Mouse (Mus musculus) kidney, embryonic 15.5 days (tissue): Measurements from ENCODE around the gene Grik1. TPM values are rescaled to one million over a fixed set of nuclear protein-coding genes. Genes with fewer than 3 reads are reported as not detected.

ENCODE experiments used
- ATAC-seq: fragments of 200-750 bp; cut with Nextera tagmentation; replicated peaks from 2 replicates; pipeline ENCODE4 v1.8.0; 2017; ENCODE audit warnings: moderate TSS enrichment; ENCODE audit not compliant: low FRiP score
- H3K27ac ChIP-seq: fragments of 300-500 bp; sonication (generic); 2 replicates; pipeline ENCODE4 v1.5.1; 2015; ENCODE audit warnings: mild to moderate bottlenecking, inconsistent platforms
- H3K27me3 ChIP-seq: fragments of 300-500 bp; sonication (generic); 2 replicates; pipeline ENCODE4 v1.6.1; 2015; ENCODE audit warnings: inconsistent platforms
- H3K36me3 ChIP-seq: fragments of 300-500 bp; sonication (generic); 2 replicates; pipeline ENCODE4 v1.6.1; 2015; ENCODE audit warnings: inconsistent platforms
- H3K4me1 ChIP-seq: fragments of 300-500 bp; sonication (generic); 2 replicates; pipeline ENCODE4 v1.6.1; 2015; ENCODE audit warnings: inconsistent platforms
- H3K4me2 ChIP-seq: fragments of 300-500 bp; sonication (generic); 2 replicates; pipeline ENCODE4 v1.6.1; 2015; ENCODE audit warnings: moderate library complexity, mild to moderate bottlenecking, inconsistent platforms
- H3K4me3 ChIP-seq: fragments of 300-500 bp; sonication (generic); replicated peaks from 2 replicates; pipeline ENCODE4 v1.5.1; 2015; ENCODE audit warnings: mild to moderate bottlenecking, inconsistent platforms
- H3K9ac ChIP-seq: fragments of 300-500 bp; sonication (generic); 2 replicates; pipeline ENCODE4 v1.6.1; 2015; ENCODE audit warnings: mild to moderate bottlenecking, inconsistent platforms
- H3K9me3 ChIP-seq: fragments of 300-500 bp; sonication (generic); replicated peaks from 2 replicates; pipeline ENCODE4 v1.6.1; 2016; ENCODE audit warnings: inconsistent platforms
- WGBS: fragments of 180-500 bp; shearing (Covaris S2); methylation state at CpG from one replicate; pipeline ENCODE4 v1.1.7; 2015; ENCODE audit warnings: mixed read lengths; 5-methylcytosine and 5-hydroxymethylcytosine counted together
- polyA plus RNA-seq: library from polyadenylated mRNA; unstranded; fragments of >200 nt; fragmentation: Nextera tagmentation; extraction: Ambion mirVana; gene quantifications from 2 replicates; pipeline ENCODE4 v1.2.1, GENCODE M21; 2015

The Grik1 gene
- polyA plus RNA-seq, 1 experiment from 2014 or later, result 1.6 TPM

DNA sequence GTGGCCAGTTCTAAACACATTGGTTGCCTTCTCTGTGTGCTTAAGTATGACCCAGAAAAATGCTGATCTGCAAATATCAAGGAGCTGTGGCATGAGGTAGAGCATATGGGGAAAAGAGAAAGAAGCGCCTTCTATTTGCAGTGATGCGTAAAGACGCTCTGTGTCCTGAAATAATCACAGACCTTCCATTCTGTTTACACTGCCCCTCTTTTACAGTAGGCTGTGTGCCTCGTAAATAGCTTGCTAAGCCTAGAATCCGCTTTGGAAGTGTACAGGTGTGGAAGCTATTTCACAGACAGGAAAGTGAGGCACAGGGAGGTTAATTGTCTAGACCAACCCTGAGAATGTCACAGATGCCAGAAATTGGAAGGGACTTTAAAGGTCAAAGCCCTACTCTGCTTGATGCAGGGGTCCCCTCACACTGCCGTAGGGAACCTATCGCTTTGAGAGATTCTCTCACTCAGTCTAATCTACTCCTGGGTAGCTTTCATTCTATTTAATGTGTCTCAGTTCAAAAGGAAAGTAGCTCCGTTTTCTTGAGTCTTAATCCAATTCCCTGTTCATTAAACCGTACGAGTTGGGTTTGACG is 251.5 kb downstream of the Grik1 start:
- 80% methylated on average over 11 of the region's 11 CpGs for WGBS
- Histone ChIP-seq H3K4me3 (no peak overlapping the region), H3K4me2 (no peak overlapping the region), H3K27me3 (no peaks in the 10 kb centered on the region), H3K27ac (no peak overlapping the region), H3K9me3 (no peaks in the 10 kb centered on the region), H3K9ac (no peak overlapping the region), H3K36me3 (no peaks in the 10 kb centered on the region), H3K4me1 (no peaks in the 10 kb centered on the region)
- no peak for ATAC-seq

DNA sequence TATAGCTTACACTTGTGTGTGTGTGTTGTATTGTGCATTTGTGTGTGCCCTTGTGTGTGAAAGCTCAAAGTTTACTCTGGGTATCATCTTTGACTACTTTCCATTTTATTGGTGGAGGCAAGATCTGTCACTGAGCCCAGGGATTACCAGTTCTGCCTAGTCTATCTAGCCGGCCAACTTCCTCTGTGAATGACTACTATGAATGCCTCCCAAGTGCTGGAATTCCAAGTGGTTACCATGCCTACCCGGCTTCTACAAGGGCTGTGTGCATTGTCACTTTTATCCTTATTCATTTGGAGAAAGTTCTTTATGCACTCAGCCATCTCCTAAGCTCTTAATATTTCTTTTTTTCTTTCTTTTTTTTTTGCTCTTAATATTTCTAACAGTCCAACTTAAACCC is 301.3 kb downstream of the Grik1 start:
- no peaks in the 10 kb centered on the region for H3K9me3 ChIP-seq

GRCm38 (mm10) chr16:87984201-87984870 is 305.7 kb downstream of the Grik1 start:
- H3K4me1 ChIP-seq, result no peaks in the 10 kb centered on the region
- ATAC-seq, result no peak

More for the DNA sequence above, 301.3 kb downstream of the Grik1 start:
- no peak overlapping the region for H3K9ac ChIP-seq
- no peak for ATAC-seq
- no peaks in the 10 kb centered on the region for H3K36me3 ChIP-seq
- H3K27me3 ChIP-seq, result no peaks in the 10 kb centered on the region
- 73% methylated on average over 2 of the region's 2 CpGs for WGBS
- no peak overlapping the region for H3K4me2 ChIP-seq
- no peak overlapping the region for H3K4me3 ChIP-seq
- no peaks in the 10 kb centered on the region for H3K4me1 ChIP-seq
- H3K27ac ChIP-seq, result no peak overlapping the region

GRCm38 (mm10) chr16:87974076-87974443 is 316.0 kb downstream of the Grik1 start:
- Histone ChIP-seq H3K4me1 (no peaks in the 10 kb centered on the region), H3K36me3 (no peaks in the 10 kb centered on the region), H3K9ac (no peak overlapping the region), H3K4me3 (no peak overlapping the region), H3K9me3 (no peaks in the 10 kb centered on the region), H3K27ac (no peak overlapping the region), H3K27me3 (no peaks in the 10 kb centered on the region), H3K4me2 (no peak overlapping the region)
- 78% methylated on average over 3 of the region's 3 CpGs for WGBS
- ATAC-seq, result no peak

More at GRCm38 (mm10) chr16:87984201-87984870, 305.7 kb downstream of the Grik1 start:
- H3K27me3 ChIP-seq, result no peaks in the 10 kb centered on the region
- H3K9ac ChIP-seq, result no peak overlapping the region
- H3K9me3 ChIP-seq, result no peaks in the 10 kb centered on the region
- no peaks in the 10 kb centered on the region for H3K36me3 ChIP-seq
- no peak overlapping the region for H3K4me2 ChIP-seq
- no peak overlapping the region for H3K4me3 ChIP-seq
- H3K27ac ChIP-seq, result no peak overlapping the region

DNA sequence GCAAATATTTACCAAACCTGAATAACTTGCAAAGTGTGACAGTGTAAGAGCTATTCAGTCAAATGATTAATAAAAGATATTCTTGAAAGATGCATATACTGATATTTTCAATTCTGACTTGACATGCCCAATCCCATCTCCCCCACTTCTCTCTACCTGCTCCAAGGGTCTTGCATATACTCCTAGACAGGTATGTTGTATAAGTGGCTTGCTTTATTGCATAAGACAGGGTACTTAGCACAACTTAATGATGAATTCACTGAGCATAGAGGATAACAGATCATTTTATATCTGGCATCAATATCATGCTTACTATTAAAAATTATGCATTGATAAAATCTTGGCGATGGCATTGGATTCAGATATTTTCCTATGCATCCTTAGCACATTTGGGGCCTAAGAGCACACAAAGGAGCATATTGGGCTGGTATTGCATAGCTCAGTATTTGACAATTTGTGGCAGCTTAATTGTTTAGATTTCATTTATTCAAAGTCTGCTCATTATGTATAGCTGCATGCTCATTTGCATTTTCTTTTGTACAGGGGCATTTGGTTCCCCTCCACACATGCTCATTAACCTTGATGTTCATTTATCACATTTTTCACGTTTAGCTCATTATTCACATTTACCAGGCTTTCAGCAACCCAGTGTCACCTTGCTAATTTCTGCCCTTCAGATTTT is 316.5 kb downstream of the Grik1 start:
- 83% methylated on average over 2 of the region's 2 CpGs for WGBS
- Histone ChIP-seq H3K27me3 (no peaks in the 10 kb centered on the region), H3K4me1 (no peaks in the 10 kb centered on the region)

DNA sequence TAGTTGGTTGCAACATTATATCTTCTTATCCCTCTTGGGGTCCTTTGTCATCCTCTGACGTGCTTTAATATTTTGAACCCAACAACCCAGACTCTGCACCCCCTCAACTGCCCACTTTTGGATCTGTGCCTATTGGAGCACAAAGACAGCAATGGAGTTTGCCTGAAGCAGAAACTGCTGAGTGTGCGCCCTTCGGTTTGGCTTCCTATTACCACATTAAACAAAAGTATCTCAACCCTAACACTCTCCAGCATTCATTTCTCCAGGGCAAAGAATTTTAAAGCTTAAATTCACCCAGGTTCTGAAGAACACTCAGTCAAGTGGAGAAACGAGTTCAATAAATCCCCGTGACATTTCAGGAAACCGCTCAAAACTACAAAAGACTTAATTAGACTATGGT is 318.2 kb downstream of the Grik1 start:
- Histone ChIP-seq H3K4me2 (no peak overlapping the region), H3K27me3 (no peaks in the 10 kb centered on the region), H3K36me3 (no peaks in the 10 kb centered on the region), H3K4me3 (no peak overlapping the region), H3K27ac (no peak overlapping the region), H3K4me1 (no peaks in the 10 kb centered on the region), H3K9ac (no peak overlapping the region), H3K9me3 (no peaks in the 10 kb centered on the region)
- ATAC-seq, result no peak
- 65% methylated on average over 6 of the region's 6 CpGs for WGBS

More for the DNA sequence above, 316.5 kb downstream of the Grik1 start:
- no peaks in the 10 kb centered on the region for H3K36me3 ChIP-seq
- no peak overlapping the region for H3K9ac ChIP-seq
- no peak for ATAC-seq
- H3K4me2 ChIP-seq, result no peak overlapping the region
- H3K27ac ChIP-seq, result no peak overlapping the region
- no peak overlapping the region for H3K4me3 ChIP-seq
- H3K9me3 ChIP-seq, result no peaks in the 10 kb centered on the region

DNA sequence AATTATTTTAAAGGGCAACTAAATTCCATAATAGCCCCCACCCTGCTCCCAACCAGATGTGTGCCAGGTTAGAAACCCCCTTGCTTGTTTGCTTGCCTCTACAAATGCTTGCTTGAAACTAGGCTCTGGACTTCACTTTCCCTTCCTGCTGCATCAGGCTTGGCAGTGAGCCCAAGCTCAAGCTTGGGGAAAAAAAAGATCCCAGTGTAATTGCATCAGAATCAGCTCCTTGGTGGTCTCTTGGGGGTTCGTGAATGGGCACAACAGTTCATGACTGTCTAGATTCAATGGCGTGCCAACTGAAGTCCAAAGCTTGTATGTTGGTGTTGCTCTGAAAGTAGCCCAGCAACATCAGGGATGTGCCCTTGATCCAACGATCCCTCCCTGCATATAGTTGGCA is 320.1 kb downstream of the Grik1 start:
- Histone ChIP-seq H3K36me3 (no peaks in the 10 kb centered on the region), H3K4me2 (no peak overlapping the region), H3K9ac (no peak overlapping the region), H3K27ac (no peak overlapping the region), H3K27me3 (no peaks in the 10 kb centered on the region), H3K9me3 (no peaks in the 10 kb centered on the region), H3K4me1 (no peaks in the 10 kb centered on the region), H3K4me3 (no peak overlapping the region)
- ATAC-seq, result no peak
- 86% methylated on average over 3 of the region's 3 CpGs for WGBS

- H3K27ac ChIP-seq, result no peak overlapping the region
- no peak overlapping the region for H3K4me2 ChIP-seq
- no peaks in the 10 kb centered on the region for H3K9me3 ChIP-seq
- WGBS, result 75% methylated on average over 6 of the region's 6 CpGs
- no peak for ATAC-seq
- no peaks in the 10 kb centered on the region for H3K27me3 ChIP-seq
- no peaks in the 10 kb centered on the region for H3K4me1 ChIP-seq
- no peak overlapping the region for H3K9ac ChIP-seq
- no peak overlapping the region for H3K4me3 ChIP-seq
- no peaks in the 10 kb centered on the region for H3K36me3 ChIP-seq
These were observed 328.6 kb downstream of the Grik1 start for GRCm38 (mm10) chr16:87961419-87961818.

DNA sequence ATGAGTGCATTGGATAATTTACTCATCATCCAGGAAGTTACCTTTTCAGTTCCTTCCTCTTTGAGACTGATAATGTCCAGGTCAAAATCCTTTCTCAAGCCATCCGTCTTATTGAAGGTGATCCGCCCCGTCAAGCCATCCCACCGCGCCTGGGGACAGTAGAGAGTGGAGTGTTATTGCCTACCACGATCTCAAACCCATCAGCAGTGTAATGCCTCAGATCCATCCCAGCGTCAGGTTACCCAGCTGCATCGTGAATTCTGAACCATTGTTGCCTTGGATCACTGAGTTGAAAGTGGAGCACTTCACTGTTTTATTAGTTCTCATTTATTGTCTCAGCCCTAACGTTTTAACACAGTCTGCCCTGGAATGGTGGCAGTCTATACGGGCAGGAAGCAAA is 332.6 kb downstream of the Grik1 start:
- H3K4me1 ChIP-seq, result peaks cover 2% of the 10 kb centered on the region; the same call in 1 of the 2 replicates
- H3K4me3 ChIP-seq, result no peak overlapping the region
- no peak overlapping the region for H3K9ac ChIP-seq
- H3K27me3 ChIP-seq, result no peaks in the 10 kb centered on the region
- peak; percentile 63; the same call in 1 of the 2 replicates for ATAC-seq
- no peaks in the 10 kb centered on the region for H3K36me3 ChIP-seq
- H3K27ac ChIP-seq, result no peak overlapping the region
- 40% methylated on average over 10 of the region's 10 CpGs for WGBS
- H3K9me3 ChIP-seq, result no peaks in the 10 kb centered on the region
- H3K4me2 ChIP-seq, result no peak overlapping the region

GRCm38 (mm10) chr16:87956178-87956577 is 333.9 kb downstream of the Grik1 start:
- no peak for ATAC-seq

DNA sequence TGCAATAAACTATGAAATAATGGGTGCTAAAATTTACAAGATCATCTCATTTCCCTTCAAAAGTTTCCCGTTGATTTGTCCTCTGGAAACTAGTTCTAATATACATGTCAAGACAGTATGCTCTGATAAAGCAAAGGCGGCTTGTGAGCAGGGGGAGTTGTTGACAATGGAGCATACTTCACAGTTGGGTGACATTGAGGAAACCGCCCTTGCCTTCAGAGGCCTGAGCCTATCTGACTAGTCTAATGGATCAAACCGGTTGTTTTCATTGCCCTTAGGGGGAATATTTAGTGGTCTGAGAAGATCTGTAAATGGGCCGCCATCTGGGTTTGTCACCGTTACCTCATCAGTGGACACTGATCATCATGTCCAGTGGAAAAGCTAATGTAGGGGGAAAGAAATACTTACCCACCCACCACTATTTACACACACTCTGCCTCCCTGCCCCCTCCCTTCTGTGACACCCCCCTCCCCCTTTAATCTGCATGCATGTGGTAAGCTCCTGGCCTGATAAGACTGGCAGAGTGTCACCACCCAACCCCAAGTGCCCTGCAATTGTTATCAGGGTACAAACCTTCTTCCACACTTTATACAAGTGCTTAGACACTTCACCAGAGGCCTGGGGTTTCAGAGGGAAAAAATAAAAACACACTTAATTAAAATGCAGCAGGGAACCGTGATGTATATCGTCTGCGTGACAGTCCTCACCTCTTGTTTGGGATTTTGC is 335.2 kb downstream of the Grik1 start:
- 57% methylated on average over 9 of the region's 9 CpGs for WGBS
- H3K4me1 ChIP-seq, result peaks cover 2% of the 10 kb centered on the region; the same call in 1 of the 2 replicates
- no peak overlapping the region for H3K27ac ChIP-seq
- no peak overlapping the region for H3K9ac ChIP-seq
- no peaks in the 10 kb centered on the region for H3K27me3 ChIP-seq
- H3K9me3 ChIP-seq, result no peaks in the 10 kb centered on the region
- no peak overlapping the region for H3K4me2 ChIP-seq
- peak; percentile 66 for ATAC-seq
- H3K4me3 ChIP-seq, result no peak overlapping the region
- no peaks in the 10 kb centered on the region for H3K36me3 ChIP-seq

More at GRCm38 (mm10) chr16:87956178-87956577, 333.9 kb downstream of the Grik1 start:
- H3K27me3 ChIP-seq, result no peaks in the 10 kb centered on the region
- peaks cover 2% of the 10 kb centered on the region; the same call in 1 of the 2 replicates for H3K4me1 ChIP-seq
- H3K4me3 ChIP-seq, result no peak overlapping the region
- no peak overlapping the region for H3K9ac ChIP-seq
- H3K9me3 ChIP-seq, result no peaks in the 10 kb centered on the region
- no peak overlapping the region for H3K4me2 ChIP-seq
- H3K36me3 ChIP-seq, result no peaks in the 10 kb centered on the region
- 70% methylated on average over 5 of the region's 5 CpGs for WGBS
- H3K27ac ChIP-seq, result no peak overlapping the region

DNA sequence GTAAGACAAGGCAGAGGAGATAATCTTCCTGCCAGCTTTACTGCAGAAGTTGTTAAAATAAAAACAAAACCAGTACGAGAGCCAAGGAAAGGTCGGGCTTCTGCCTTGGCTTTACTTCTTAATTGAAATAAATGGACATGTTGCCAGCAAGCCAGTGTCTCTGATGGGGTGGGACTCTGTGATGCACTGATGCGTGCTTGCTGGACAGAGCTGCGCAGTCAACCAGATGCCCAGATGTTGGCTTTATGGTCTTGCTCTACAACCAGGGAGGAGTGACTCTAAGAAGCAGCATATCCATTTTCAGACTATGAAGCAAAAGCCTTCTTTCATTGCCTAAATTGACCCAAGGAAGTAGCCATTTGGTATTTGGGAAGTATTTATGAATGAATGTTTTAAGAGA is 336.9 kb downstream of the Grik1 start:
- Histone ChIP-seq H3K9ac (no peak overlapping the region), H3K27me3 (no peaks in the 10 kb centered on the region), H3K36me3 (no peaks in the 10 kb centered on the region), H3K9me3 (no peaks in the 10 kb centered on the region), H3K4me2 (no peak overlapping the region), H3K4me1 (peaks cover 2% of the 10 kb centered on the region; the same call in 1 of the 2 replicates), H3K4me3 (no peak overlapping the region), H3K27ac (no peak overlapping the region)
- 74% methylated on average over 4 of the region's 4 CpGs for WGBS
- peak; percentile 68; the same call in 1 of the 2 replicates for ATAC-seq
